8 mouse cellular contexts compared by ENCODE assay signal in the genomic region with DNA sequence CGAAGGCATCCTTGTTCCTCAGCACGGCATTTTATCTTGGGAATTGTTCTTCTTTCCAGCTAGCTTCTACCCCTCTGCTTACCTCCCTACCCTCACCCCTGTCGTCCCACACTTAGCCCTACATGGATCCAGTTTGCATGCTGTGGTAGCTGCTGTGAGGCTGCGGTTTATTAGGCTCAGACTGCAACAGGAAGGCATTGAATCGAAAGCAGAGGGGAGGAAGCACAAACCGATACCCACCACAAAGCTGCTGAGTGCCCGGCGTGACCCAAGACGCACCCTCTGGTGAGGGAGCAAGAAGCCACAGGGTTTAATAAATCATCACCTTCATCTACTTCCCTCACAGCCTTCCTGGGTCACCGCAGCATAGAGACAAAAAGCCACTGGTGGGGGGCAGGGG. TPM values are rescaled to one million over a fixed set of nuclear protein-coding genes. Genes with fewer than 3 reads are reported as not detected.
DNase-seq lines count a peak whose midpoint lies in the region; ATAC-seq and TF ChIP-seq lines count a peak whose summit lies in the region.

No protein-coding gene starts in this region.

- TF ChIP-seq RAD21 in MEL (IDR thresholded peaks at IDR 0.05; ENCODE audit: low read depth, low read length) = no peak

- peak in 1 of 2 experiments; percentile 51; a peak in 2 of 4 replicates for TF ChIP-seq EP300 in MEL (IDR thresholded peaks at IDR 0.05; ENCODE audit: low read depth in 1 of 2, low read length in 2 of 2)

- ATAC-seq in hindbrain, embryonic 13.5 days (ENCODE audit: low FRiP score) = no peak

- H3K9me3 ChIP-seq in MEL (replicated peaks; ENCODE audit: insufficient read depth, low read length) = no peaks in the 10 kb centered on the region
- no peaks in the 10 kb centered on the region for H3K9me3 ChIP-seq in hindbrain, embryonic 13.5 days

- peak; percentile 20 for DNase-seq in adrenal gland, postnatal 10 days
- no peak for DNase-seq in adrenal gland, adult 18-20 months (ENCODE audit: low spot score in 2 of 2)
- peak; percentile 75 for DNase-seq in MEL (ENCODE audit: low read depth, low spot score)
- peak; percentile 37 for DNase-seq in lung, postnatal 14 days
- DNase-seq in spleen, postnatal 10 days (ENCODE audit: low spot score in 2 of 2) = peak; percentile 45 to 66
- no peak for DNase-seq in urinary bladder, postnatal 10 days (ENCODE audit: low spot score)
- DNase-seq in adrenal gland, postnatal 25 days = no peak

- H3K9ac ChIP-seq in MEL (ENCODE audit: control insufficient read depth, low read depth, low read length, poor library complexity, severe bottlenecking) = peak overlapping the region; percentile 76
- H3K9ac ChIP-seq in hindbrain, embryonic 13.5 days = peak overlapping the region; percentile 55; the same call in 1 of the 2 replicates

- no peaks in the 10 kb centered on the region; the same call in 1 of the 2 replicates for H3K79me2 ChIP-seq in MEL (ENCODE audit: control insufficient read depth, insufficient read depth, low read length, poor library complexity)

- peaks cover 16 to 47% of the 10 kb centered on the region in 2 experiments for H3K4me1 ChIP-seq in MEL (ENCODE audit: control insufficient read depth in 1 of 2, insufficient read depth in 2 of 2, low read length in 2 of 2)
- H3K4me1 ChIP-seq in hindbrain, embryonic 13.5 days (replicated peaks) = peaks cover 24% of the 10 kb centered on the region

- no peak; a peak in 1 of 4 replicates for TF ChIP-seq POLR2A in MEL (IDR thresholded peaks at IDR 0.05; ENCODE audit: control insufficient read depth in 1 of 2, insufficient read depth in 1 of 2, low read depth in 1 of 2, low read length in 2 of 2, poor library complexity in 1 of 2)

- H3K4me3 ChIP-seq in MEL (ENCODE audit: control insufficient read depth in 1 of 2, insufficient read depth in 1 of 2, low read depth in 2 of 2, low read length in 2 of 2) = peak overlapping the region; percentile 72 to 75
- H3K4me3 ChIP-seq in hindbrain, embryonic 13.5 days = no peak overlapping the region

- TF ChIP-seq CTCF in MEL (IDR thresholded peaks at IDR 0.05 in 2 of 3, conservative IDR thresholded peaks at IDR 0.05 in 1 of 3; ENCODE audit: control insufficient read depth in 1 of 3, insufficient read depth in 1 of 3, low read depth in 2 of 3, low read length in 3 of 3, poor library complexity in 1 of 3, severe bottlenecking in 1 of 3) = no peak

- H3K27me3 ChIP-seq in MEL (ENCODE audit: control insufficient read depth in 1 of 2, insufficient read depth in 2 of 2, low read length in 2 of 2) = no peaks in the 10 kb centered on the region
- H3K27me3 ChIP-seq in hindbrain, embryonic 13.5 days = peaks cover 18% of the 10 kb centered on the region

- peak overlapping the region; percentile 34 for H3K4me2 ChIP-seq in hindbrain, embryonic 13.5 days

- peaks cover 0 to 29% of the 10 kb centered on the region in 2 experiments; a peak in 2 of 4 replicates for H3K36me3 ChIP-seq in MEL (ENCODE audit: control insufficient read depth in 1 of 2, insufficient read depth in 2 of 2, low read length in 2 of 2)
- H3K36me3 ChIP-seq in hindbrain, embryonic 13.5 days = no peaks in the 10 kb centered on the region

- peak overlapping the region; percentile 87 for H3K27ac ChIP-seq in MEL (ENCODE audit: control insufficient read depth, low read depth, low read length)
- no peak overlapping the region for H3K27ac ChIP-seq in hindbrain, embryonic 13.5 days

- 16% methylated on average over 10 of the region's 10 CpGs for WGBS in hindbrain, embryonic 13.5 days

TF ChIP-seq in MEL, 35 proteins besides CTCF, POLR2A, EP300 and RAD21:
- no peak for TF ChIP-seq ZC3H11A (IDR thresholded peaks at IDR 0.05; ENCODE audit: low read depth, low read length)
- no peak for TF ChIP-seq MYC (IDR thresholded peaks at IDR 0.05; ENCODE audit: low read depth, low read length)
- no peak for TF ChIP-seq CHD1 (IDR thresholded peaks at IDR 0.05; ENCODE audit: low read depth, low read length)
- peak; percentile 17; the same call in 1 of the 2 replicates for TF ChIP-seq ETS1 (IDR thresholded peaks at IDR 0.05; ENCODE audit: low read depth, low read length)
- TF ChIP-seq UBTF (IDR thresholded peaks at IDR 0.05; ENCODE audit: borderline replicate concordance, insufficient read depth, low read depth, low read length) = no peak
- TF ChIP-seq GATA1 (IDR thresholded peaks at IDR 0.05; ENCODE audit: low read depth, low read length) = no peak
- no peak for TF ChIP-seq USF1 (IDR thresholded peaks at IDR 0.05; ENCODE audit: low read depth, low read length)
- TF ChIP-seq MAFK (IDR thresholded peaks at IDR 0.05; ENCODE audit: borderline replicate concordance, low read depth, low read length) = no peak
- TF ChIP-seq ELF1 (IDR thresholded peaks at IDR 0.05; ENCODE audit: low read depth, low read length) = no peak
- peak; percentile 26; the same call in 1 of the 2 replicates for TF ChIP-seq TBP (IDR thresholded peaks at IDR 0.05; ENCODE audit: low read depth, low read length)
- TF ChIP-seq HCFC1 (IDR thresholded peaks at IDR 0.05; ENCODE audit: low read depth, low read length) = no peak
- TF ChIP-seq SIN3A (IDR thresholded peaks at IDR 0.05; ENCODE audit: low read length) = peak; percentile 42; the same call in 1 of the 2 replicates
- no peak for TF ChIP-seq KAT2A (conservative IDR thresholded peaks at IDR 0.05; ENCODE audit: low read depth, low read length)
- no peak for TF ChIP-seq NRF1 (IDR thresholded peaks at IDR 0.05; ENCODE audit: insufficient read depth, low read depth, low read length, poor library complexity, severe bottlenecking)
- TF ChIP-seq MAX (IDR thresholded peaks at IDR 0.05; ENCODE audit: low read length) = peak; percentile 35; the same call in 1 of the 2 replicates
- 0 out of 2 replicates have a peak, but pooled peaks have one; percentile 40 for TF ChIP-seq ZMIZ1 (IDR thresholded peaks at IDR 0.05; ENCODE audit: low read depth, low read length)
- TF ChIP-seq GABPA (IDR thresholded peaks at IDR 0.05; ENCODE audit: low read depth, low read length) = no peak
- no peak; the same call in 1 of the 2 replicates for TF ChIP-seq RCOR1 (IDR thresholded peaks at IDR 0.05; ENCODE audit: low read depth, low read length)
- TF ChIP-seq MAZ (IDR thresholded peaks at IDR 0.05; ENCODE audit: low read depth, low read length) = no peak; the same call in 1 of the 2 replicates
- TF ChIP-seq ZKSCAN1 (IDR thresholded peaks at IDR 0.05; ENCODE audit: low read depth, low read length) = no peak
- TF ChIP-seq MXI1 (IDR thresholded peaks at IDR 0.05; ENCODE audit: low read depth, low read length) = no peak; the same call in none of the 2 replicates
- no peak for TF ChIP-seq POLR2AphosphoS5 (IDR thresholded peaks at IDR 0.05; ENCODE audit: borderline replicate concordance, low read depth, low read length)
- TF ChIP-seq SMC3 (IDR thresholded peaks at IDR 0.05; ENCODE audit: low read depth, low read length) = 0 out of 2 replicates have a peak, but pooled peaks have one; percentile 15
- no peak for TF ChIP-seq MYB (IDR thresholded peaks at IDR 0.05; ENCODE audit: low read depth, low read length)
- 0 out of 2 replicates have a peak, but pooled peaks have one; percentile 19 for TF ChIP-seq TCF12 (IDR thresholded peaks at IDR 0.05; ENCODE audit: low read depth, low read length)
- no peak for TF ChIP-seq JUND (IDR thresholded peaks at IDR 0.05; ENCODE audit: low read depth, low read length)
- no peak for TF ChIP-seq MEF2A (IDR thresholded peaks at IDR 0.05; ENCODE audit: extremely low read depth, insufficient replicate concordance, low read depth, low read length, poor library complexity, severe bottlenecking)
- no peak for TF ChIP-seq NELFE (IDR thresholded peaks at IDR 0.05; ENCODE audit: low read depth, low read length)
- TF ChIP-seq CHD2 (IDR thresholded peaks at IDR 0.05; ENCODE audit: low read length) = no peak
- no peak for TF ChIP-seq TAL1 (IDR thresholded peaks at IDR 0.05; ENCODE audit: low read length)
- TF ChIP-seq ZNF384 (IDR thresholded peaks at IDR 0.05; ENCODE audit: low read depth, low read length) = no peak
- TF ChIP-seq E2F4 (IDR thresholded peaks at IDR 0.05; ENCODE audit: borderline replicate concordance, low read depth, low read length) = no peak
- no peak for TF ChIP-seq USF2 (IDR thresholded peaks at IDR 0.05; ENCODE audit: borderline replicate concordance in 1 of 2, insufficient read depth in 1 of 2, low read depth in 1 of 2, low read length in 2 of 2)
- no peak for TF ChIP-seq POLR2AphosphoS2 (IDR thresholded peaks at IDR 0.05; ENCODE audit: low read length)
- 0 out of 2 replicates have a peak, but pooled peaks have one; percentile 28 for TF ChIP-seq BHLHE40 (IDR thresholded peaks at IDR 0.05; ENCODE audit: borderline replicate concordance, low read depth, low read length)

RNA-seq across cellular contexts. Expression of gene Sec22b, which starts 31.1 kb away (rescaled TPM):
- 10 to 100 TPM; 78.5 to 85.2 TPM for total RNA-seq in adrenal gland, postnatal 10 days (2021)
- 100 to 1,000 TPM in 1 of 2 experiments, 10 to 100 TPM in 1; 93.0 to 193 TPM for total RNA-seq in adrenal gland, adult 18-20 months (2021)
- 35.3 and 36.8 TPM in 2 replicates for total RNA-seq in MEL (2012; rRNA removed)
- 10 to 100 TPM in 1 of 2 experiments, not detected in 1; 43.3 TPM for polyA plus RNA-seq in MEL (2012; ENCODE audit: insufficient read depth in 1 of 2, insufficient read length in 2 of 2, low read depth in 1 of 2, low replicate concordance in 2 of 2, missing spikeins in 1 of 2)
- polyA plus RNA-seq in hindbrain, embryonic 13.5 days (2015; fragmentation: Nextera tagmentation; extraction: Ambion mirVana) = 103 and 105 TPM in 2 replicates
- total RNA-seq in adrenal gland, postnatal 25 days (2021) = 116 and 129 TPM in 2 replicates

RNA-seq across cellular contexts. Expression of gene Pde4dip, which starts 43.6 kb away (rescaled TPM):
- 100 to 1,000 TPM in 1 of 2 experiments, 10 to 100 TPM in 1; 79.3 to 173 TPM for total RNA-seq in adrenal gland, postnatal 10 days (2021)
- total RNA-seq in adrenal gland, adult 18-20 months (2021) = 10 to 100 TPM; 24.8 to 32.6 TPM
- 52.4 and 53.3 TPM in 2 replicates for total RNA-seq in MEL (2012; rRNA removed)
- 10 to 100 TPM in 1 of 2 experiments, not detected in 1; 47.6 TPM for polyA plus RNA-seq in MEL (2012; ENCODE audit: insufficient read depth in 1 of 2, insufficient read length in 2 of 2, low read depth in 1 of 2, low replicate concordance in 2 of 2, missing spikeins in 1 of 2)
- polyA plus RNA-seq in hindbrain, embryonic 13.5 days (2015; fragmentation: Nextera tagmentation; extraction: Ambion mirVana) = 58.6 and 60.4 TPM in 2 replicates
- total RNA-seq in adrenal gland, postnatal 25 days (2021) = 21.6 and 23.6 TPM in 2 replicates

Comparison
In these comparisons a context has a peak if more than half of its experiments do, and no peak if none do; other contexts are left out.
1. DNase-seq: peak in adrenal gland, postnatal 10 days (single experiment), MEL (single experiment), lung, postnatal 14 days (single experiment) and spleen, postnatal 10 days (2 of 2); none in adrenal gland, adult 18-20 months (0 of 2), urinary bladder, postnatal 10 days (single experiment) and adrenal gland, postnatal 25 days (single experiment).